Mouse (Mus musculus) lung, postnatal 36 days (tissue): ENCODE measurements at regions not wholly inside any gene's neighbourhood (a gene's known extent, or its start where the extent isn't known, plus 50 kb on each side); places are given as distances from the start of the nearest gene placed in this dataset.

Source experiments
- DNase-seq: peaks from one replicate; pipeline ENCODE4 v3.0.0; 2022; ENCODE audit warnings: mixed read lengths

DNA sequence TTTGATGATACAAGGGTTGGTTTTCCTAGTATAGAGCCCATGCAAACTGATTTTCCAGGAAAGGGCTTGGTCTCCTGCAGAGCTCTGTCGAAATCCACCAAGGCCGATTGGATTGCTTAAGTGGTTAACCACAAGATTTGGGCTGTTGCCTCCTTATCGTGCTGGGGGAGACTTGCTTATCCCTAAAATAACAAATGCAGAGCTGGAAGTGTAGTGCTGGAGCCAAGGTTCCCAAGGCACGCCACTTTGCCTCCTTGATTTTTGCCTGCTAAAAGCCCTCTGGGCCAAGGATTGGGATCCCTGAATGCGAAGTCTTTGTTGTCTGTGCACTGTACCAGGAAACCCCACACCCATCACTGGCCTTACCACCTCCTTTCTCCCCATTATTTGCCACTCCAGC lies 52.8 kb upstream of the Tmem178 start:
- peak; percentile 79 for DNase-seq

DNA sequence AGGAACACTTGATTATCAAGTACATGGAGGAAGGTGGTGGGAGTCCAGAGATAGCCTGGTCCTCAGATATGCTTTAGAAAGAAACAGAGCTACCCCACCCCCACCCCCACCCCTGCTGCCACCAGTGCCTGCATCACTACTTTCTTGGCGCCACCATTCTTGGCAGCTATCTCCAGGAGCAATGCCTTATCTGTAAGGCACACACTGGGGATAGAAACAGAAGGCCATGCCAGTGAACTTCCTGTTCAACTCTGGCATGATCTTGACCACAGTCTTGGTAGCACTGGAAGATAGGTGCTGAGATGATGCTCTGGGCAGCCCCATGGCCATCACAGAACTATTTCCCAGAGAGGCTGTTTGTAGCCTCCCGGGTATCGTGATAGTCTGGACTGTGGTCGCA lies 55.3 kb upstream of the Tmem178 start:
- peak; percentile 22 for DNase-seq

DNA sequence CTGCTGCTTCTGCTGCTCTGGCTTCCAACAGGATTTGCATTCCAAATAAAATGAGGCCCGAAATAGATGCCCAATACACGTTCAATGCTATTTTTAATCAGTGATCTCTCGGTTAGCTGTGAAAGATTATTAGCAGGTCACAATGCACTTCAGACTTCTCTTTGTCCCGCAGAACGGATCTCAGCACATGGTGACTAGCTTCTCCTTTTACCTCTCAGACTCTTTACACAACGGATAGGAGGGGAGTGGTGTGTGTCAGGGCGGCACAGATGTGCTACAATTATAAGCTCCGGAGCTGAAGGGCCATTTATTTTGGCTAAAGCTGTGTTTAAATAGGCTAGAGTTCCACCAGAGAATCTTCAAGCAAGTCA lies 56.7 kb upstream of the Tmem178 start:
- DNase-seq, result peak; percentile 11

DNA sequence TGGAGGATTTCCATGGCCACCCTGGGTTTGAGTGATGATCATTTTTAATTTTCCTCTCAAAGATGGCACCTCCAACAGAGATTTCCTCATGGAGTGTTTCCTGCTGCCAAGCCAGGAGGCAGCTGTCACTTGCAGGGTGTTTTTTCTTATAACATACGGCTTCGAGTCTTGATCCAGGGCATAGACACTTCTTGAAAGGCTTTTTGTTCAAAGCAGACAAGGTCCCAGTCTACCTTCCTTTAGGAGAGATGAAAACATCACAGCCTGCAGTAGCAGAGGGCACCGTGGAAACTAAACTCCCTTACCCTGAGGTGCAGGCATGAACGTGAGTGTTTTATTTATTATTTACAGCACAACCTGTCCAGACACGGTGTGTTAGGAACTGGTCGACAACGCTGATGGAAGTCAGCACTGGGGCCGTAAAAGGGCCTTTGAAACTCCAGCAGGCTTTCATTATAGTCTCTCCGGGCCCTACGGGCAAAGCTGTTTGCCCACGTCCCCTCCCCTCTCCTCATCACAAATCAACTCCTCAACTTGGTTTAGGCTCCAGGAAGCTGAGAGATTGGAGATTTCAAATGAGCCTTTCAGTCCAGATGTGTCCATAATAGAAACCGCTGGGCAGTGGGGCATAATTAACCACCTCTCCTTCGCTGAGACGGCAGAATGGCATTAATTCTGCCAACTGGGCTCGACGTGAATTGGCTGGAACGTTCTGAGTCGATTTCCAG lies 57.2 kb upstream of the Tmem178 start:
- no peak for DNase-seq

DNA sequence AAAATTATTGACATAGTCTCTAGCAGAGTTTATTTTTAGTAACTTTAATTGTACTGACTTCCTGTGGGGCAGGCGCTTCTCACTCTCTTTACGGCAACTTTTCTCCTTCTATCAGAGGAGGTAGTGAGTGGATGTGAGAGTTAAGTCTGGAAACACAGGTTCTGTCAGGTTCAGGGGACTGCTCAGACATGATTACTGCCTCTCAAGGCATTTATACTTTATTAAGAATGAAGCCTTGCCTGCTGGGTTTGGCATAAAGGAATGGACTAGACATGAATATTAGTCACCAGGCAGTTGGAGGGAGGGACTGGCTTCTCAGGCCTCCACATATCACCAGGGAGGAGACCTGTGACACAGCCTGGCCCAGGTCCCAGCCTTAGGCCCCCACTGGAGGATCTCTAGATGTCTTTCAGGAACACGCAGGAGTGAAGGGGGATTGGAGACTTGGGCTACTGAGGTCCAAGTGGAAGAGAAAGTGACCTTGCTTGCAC lies 58.2 kb upstream of the Tmem178 start:
- DNase-seq, result no peak

DNA sequence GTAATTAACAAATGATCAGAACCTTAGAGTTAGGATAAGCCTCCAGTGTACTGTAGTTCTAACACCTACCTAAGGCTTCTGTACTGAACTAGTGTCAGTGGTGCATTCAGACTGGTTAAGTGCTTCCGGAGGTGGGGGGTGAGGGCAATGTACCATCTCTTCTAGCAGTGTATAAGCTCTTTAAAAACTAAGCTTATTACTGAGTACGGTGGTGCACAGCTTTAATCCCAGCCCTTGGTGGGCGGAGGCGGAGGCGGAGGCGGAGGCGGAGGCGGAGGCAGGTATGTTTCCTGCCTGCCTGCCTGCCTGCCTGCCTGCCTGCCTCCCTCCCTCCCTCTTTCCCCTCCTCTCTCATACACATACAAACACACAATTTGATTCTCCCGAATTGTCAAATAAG lies 58.7 kb upstream of the Tmem178 start:
- no peak for DNase-seq

DNA sequence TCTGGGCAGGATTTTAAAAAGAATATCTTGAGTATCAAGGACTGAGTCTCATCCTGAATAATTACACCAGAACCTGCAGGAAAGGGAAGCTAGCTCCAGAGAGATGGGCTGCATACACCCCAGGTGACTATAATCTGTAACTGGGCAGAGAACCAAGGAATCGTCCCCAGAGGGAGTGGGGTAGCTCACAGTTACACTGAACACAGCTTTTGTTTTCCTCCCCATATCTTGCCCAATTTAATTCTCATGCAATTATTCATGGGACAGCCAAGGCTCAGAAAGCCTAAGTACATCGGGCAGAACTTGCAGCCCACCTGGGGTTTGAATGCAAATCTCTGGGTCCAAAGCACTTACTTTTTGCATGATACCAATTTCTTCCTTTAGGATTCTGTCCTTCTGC lies 59.5 kb upstream of the Tmem178 start:
- DNase-seq, result no peak

DNA sequence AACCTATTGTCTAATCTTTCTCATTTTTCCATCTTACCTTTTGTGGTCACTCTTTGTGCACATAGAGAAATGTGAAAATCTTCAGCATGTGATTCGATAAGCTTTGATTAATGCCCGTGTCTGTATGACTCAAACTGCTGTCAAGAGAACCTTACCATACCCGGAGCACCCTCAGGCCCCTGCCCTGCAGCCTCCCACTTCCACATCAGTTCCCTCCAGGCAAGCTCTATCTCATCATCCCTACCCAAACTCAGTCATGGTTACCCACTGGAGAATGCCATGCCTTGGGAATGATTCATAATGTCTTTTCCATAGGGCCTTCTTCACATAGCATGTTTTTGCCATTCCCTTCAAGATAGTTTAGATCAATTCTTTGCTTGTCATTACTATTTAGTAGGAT lies 62.0 kb upstream of the Tmem178 start:
- no peak for DNase-seq

DNA sequence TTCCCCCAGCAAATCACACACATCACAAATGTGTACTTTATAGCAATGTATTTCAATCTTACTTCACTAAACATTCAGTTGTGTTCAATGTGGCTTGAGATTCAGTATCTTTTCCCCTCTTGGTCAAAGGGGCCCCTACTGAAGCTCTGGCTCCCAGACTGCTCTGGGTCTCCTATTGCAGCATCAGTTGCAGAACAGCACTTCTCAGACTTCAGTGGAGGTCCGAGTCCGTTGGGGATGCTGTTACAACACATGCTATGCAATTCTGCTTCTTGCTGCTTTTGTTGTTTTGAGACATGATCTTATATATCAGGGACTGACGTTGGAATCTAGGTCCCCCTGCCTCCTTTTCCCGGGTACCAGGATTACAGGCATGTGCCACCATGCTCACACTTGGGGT lies 64.1 kb upstream of the Tmem178 start:
- no peak for DNase-seq

DNA sequence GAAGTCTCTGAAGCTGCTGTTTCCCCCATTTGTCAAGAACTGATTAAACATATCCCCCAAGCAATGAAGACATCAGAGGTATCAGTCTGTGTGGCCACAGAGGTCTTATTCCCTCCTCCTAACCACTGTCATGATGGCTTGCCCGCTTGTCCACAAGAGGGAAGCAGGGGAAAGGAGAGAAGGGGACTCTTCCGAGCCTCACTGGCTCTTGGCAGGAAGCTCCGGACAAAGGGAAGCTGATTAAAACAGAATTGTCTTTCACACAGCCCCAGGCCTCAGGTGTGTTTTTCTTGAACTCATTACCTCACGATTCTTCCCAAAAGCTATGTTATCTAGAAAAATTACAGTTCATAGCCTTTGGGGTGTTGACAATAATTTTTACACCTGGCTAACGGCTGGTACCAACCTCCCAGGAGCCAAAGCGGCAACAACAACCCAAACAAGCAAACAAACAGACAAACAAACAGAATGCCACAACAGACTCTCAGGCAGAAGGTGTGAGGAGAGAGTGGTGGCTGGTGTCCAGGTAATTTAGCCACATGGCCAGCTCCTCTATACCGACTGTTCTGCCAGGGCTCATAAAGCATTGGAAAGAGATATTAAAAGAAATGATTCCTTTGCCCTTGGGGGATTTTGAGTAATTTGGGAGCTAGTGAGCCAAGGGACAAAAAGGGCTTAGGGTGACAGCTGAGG lies 68.9 kb upstream of the Tmem178 start:
- peak; percentile 62 for DNase-seq

DNA sequence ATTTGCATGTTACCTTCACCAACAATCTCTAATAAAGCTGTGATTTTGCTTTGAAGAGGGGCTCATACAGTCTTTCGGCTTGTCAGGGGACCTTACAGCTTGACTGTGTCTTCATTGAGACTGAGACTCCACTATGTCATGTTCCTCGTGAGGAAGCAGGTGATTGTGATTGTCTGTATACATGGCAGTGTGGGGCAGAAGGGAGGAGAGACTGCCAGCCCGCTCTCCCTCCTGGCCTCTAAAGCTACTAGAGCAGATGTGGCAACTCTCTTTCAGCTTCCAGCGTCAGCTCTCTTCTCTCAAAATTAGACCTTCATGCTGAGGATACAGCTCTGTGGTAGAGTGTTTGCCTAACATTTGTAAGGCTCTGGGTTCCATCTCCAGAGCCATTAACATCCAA lies 73.5 kb upstream of the Tmem178 start:
- no peak for DNase-seq

DNA sequence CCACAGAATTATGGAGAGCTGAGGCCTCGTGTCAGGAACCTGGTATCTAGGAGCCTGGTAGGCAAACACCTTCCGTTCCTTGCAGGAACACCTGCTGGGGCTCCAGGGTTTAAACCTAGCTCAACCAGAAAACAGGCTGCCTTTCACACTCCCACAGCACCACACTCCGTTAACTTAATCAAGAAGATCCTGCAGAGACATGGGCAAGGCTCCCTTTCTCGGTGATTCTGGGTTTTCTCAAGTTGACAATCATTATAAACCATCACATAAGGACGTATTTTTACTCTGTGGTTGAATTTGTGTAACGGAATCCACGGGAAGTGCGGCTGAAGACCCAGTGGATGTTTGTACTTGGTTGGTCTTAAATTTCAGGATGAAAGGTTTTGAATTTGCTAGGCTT lies 82.1 kb upstream of the Tmem178 start:
- no peak for DNase-seq

DNA sequence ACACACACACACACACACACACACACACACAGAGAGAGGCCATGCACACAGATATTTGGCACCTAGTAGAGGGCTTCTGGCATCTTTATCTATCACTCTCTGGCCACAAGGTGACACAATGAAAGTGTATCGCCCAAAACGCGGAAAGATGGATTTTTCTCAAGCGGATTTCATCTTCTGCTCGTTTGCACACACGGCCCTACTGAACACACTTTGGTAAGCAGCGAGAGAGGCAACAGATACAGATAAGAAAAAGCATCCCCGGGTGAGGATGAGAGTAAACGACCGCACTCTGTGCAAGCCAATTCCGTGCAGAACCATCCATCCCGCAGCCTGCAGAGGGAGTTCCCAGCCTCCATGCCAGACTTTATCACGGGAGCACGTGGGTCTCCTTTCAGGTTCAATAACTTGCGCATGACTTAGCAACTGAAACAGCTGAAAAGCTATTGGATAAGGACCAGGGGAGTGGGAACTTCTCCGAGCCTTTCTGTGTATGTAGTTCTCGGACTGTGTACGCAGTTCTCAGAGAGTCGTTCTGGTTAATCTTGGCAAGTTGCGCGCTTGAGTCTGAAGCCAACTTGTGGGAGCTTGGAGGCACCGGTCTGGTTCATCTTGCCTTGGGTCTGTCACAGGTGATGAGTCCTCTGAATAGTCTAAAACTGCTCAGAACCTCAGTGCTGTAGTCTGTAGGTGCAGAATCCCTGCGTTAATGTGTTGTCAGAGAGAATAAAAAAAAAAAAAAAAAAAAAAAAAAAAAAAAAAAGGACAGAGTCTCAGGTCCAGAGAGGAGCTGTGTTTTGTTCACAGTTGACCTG lies 97.2 kb upstream of the Tmem178 start:
- peak; percentile 49 for DNase-seq

DNA sequence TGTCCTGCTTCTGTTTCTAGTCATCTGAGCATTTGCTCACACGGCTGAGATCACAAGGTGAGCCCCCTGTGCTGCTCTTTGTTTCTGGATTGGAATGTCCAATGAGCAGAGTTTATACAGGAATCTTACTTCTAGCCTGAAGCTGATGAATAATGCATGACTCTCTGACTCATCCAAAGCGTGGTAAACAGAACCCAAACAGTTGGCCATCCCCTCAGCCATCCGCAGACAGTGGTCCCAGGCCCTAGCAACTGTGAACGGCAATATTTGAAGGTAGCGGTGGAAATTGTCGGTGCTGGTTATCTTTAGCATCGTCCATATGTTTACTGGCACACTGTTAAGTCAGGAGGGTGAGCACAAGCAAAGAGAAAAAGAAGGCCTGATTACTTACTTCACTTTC lies 99.1 kb upstream of the Tmem178 start:
- DNase-seq, result no peak

DNA sequence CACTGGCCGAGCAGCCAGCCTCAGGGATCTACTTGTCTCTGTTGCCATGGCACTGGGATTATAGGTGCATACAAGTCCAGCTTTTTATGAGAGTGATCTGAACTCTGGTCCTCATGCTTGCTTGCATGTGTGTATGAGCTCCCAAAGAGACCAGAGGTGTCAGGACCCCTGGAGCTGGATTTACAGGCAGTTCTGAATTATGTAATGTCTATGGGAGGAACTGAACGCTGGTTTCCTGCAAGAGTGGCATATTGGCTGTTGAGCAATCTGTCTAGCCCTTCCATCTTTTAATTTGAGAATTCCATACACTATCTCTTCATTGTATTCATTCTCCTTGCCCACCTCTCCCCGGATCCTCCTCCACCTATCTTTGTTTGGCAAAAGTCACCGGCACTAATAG lies 102.5 kb upstream of the Tmem178 start:
- DNase-seq, result no peak

DNA sequence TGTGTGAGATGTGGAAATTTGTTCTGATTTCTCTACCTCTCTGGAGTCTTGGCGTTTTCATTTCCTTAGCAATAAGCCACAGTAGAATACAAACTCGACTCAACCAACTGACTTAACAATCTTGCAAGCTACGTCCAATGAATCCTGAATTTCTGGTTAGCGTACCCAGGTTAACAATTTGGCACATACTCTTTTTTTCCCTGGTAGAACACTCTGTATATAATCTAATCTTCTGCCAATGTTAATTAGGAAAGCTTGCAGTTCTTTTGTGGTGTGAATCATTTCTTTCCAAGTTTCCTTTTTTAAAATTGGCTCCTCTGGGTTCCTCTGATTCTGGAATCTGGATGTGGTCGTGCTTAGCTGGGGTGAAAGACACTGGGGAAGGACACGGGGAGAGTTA lies 103.5 kb upstream of the Tmem178 start:
- no peak for DNase-seq

DNA sequence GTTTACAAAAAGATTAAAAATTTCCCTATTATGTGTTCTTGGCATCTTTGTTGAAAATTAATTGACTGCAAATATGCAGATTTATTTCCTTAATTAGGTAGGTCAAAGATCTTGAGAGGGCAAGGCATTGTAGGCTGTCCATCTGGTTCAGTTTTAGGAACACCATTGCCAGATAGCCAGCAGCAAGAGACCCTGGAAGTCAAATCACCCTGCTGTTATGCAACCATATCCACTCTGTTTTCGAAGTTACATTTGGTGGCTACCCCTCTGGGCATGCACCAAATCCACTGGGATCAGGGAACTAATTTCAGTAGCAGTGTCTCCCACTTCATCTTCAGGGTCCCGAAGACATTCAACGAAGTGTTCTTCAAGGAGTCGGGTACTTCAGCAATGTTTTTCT lies 104.0 kb upstream of the Tmem178 start:
- DNase-seq, result no peak

DNA sequence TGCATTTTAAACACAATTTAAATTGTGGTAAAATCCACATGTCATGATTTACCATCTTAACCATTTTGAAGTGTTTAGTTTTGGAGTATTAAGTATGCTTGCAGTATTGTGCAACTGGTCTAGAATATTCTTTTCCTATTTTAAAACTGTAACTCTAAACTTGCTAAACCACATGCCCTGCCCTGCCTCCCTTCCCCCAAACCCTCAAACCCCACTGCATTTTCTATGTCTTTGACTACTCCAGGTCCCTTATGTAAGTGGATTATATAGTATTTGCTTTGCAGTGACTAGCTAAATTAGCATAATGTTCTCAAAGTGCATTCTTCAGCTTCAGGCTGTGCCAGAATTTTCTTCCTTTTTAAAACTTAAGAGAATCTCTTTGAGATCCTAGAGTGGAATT lies 106.4 kb upstream of the Map4k3 start:
- DNase-seq, result peak; percentile 70

DNA sequence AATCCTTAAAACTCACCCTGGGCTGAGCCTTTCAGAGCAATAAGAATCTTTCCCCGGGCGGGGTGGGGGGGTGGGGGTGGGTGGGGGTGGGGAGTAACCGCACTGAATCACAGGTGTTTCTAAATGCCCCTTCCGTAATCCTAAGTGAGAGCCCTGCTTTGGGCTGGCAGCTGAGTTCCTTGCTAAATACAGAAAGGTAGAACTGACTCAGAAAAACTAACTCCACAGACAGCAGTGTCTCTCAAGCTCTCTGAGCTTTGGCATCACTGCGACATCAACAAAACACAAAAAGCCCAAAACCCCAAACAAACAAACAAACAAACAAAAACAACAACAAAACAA lies 105.9 kb upstream of the Map4k3 start:
- no peak for DNase-seq

DNA sequence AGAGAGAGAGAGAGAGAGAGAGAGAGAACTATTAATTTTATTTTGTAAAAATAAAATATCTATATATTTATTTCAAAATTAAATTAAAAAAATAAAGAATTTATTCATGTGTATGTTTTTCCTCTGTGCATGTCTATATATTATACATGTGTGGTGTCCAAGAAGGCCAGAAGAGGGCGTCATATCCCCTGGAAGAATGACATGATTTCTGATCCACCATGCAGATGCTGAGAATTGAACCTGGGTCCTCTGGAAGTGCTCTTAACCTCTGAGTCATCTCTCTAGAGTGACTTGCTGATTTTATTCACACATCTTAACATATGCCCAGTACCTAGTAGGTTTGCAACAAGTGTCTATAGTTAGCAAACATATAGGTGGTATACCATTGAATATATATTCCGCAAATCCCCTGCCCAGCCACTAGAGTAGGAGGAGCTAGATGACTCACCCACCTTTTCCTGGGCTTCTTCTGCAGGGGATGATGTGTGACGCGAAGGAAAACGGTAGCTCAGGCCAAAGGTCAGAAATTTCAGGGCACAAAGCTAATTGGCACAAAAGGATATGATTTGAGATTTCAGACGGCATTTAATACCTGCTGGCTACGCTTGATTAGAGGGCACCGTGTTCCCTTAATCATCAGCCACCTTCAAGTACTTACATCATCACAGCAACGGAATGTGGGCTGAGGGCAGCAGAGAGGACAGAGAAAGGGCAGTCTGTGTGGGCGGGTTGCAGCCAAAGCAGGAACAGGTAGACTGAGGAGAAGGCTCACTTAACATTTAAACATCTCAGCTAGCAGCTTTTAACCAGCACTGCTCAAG lies 105.3 kb upstream of the Map4k3 start:
- peak; percentile 62 for DNase-seq

DNA sequence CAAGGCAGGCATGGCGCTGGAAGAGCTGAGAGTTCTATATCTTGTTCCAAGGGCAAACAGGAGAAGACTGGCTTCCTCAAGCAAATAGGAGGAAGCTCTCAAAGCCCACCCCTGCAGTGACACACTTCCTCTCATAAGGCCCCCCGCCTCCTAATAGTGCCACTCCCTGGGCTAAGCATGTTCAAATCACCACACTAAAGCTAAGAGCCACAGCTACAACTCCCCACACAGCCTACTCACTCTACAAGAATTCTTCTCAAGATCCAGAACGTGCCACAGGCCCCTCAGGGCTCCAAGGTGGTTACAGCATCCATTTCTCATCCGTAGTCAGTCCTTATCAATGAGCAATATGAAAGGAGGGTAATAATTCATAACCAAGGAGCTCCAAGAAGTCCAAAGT lies 103.4 kb upstream of the Map4k3 start:
- DNase-seq, result no peak

DNA sequence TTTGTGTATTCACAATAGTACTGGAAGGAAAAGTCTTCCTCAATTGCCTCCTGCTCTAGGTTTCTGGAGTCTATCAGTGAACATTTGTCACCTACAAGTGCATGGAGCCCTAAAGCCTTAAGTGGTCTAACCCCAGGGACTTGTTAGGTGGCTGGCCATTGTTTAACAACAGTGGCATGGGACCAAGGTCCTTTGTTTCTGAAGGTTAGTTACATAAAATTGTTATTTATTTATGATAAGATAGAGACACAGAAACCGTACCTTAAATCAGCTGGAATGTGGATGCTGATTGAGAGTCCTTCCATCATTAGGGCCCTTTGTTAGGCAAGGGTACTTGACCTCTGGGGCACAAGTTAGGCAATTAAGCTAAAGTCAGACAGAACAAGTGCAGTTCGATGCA lies 99.6 kb upstream of the Map4k3 start:
- DNase-seq, result peak; percentile 63

DNA sequence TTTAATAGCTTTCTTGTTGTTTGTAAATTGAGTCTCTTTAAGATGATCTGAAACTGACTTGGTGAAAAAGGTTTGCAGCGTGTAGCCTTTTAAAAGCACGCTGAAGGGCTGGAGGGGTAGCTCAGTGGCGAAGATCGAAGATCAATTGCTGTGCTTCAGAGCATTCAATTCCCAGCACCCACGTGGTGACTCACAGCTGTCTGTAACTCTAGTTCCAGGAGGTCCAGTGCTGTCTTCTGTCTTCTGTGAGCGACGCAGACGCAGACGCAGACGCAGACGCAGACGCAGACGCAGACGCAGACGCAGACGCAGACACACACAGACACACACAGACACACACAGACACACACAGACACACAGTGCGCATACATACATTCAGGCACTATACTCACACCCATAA lies 99.1 kb upstream of the Map4k3 start:
- no peak for DNase-seq
